Mouse (Mus musculus): ENCODE data around the gene Nfkb1. TPM values are rescaled to one million over a fixed set of nuclear protein-coding genes. Genes with fewer than 3 reads are reported as not detected.

Nfkb1 gene
- polyA plus RNA-seq, 1 experiment from 2014 or later: 12.0 TPM

DNA sequence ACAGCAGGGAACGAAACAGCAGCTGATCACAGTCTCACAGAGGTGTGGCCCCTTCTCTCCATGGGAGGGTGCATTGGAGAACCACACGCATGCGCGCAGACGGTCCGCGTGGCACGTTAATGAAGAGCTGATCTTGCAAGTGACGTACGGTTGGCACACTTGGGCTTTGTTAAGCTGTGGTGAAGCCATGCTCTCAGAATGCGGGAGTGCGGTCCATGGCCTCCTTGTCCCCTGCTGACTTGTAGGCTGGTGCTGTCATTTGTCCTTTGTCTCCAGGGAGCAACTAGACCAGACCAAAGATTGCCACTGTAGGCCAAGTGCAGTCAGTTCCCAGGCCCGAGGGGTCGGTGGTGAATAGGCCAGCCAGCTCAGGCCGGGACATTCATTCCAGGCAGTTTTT lies 34.7 kb upstream of the Nfkb1 start:
- Histone ChIP-seq H3K9me3 (replicated peaks) (no peaks in the 10 kb centered on the region), H3K27ac (replicated peaks) (no peak overlapping the region), H3K4me3 (replicated peaks) (no peak overlapping the region), H3K36me3 (replicated peaks) (no peaks in the 10 kb centered on the region), H3K9ac (no peak overlapping the region), H3K4me1 (replicated peaks) (peaks cover 14% of the 10 kb centered on the region), H3K4me2 (no peak overlapping the region), H3K27me3 (no peaks in the 10 kb centered on the region)
- no peak for ATAC-seq (ENCODE audit: insufficient read depth)
- WGBS (ENCODE audit: insufficient replicate concordance): 80% methylated on average over 15 of the region's 15 CpGs

DNA sequence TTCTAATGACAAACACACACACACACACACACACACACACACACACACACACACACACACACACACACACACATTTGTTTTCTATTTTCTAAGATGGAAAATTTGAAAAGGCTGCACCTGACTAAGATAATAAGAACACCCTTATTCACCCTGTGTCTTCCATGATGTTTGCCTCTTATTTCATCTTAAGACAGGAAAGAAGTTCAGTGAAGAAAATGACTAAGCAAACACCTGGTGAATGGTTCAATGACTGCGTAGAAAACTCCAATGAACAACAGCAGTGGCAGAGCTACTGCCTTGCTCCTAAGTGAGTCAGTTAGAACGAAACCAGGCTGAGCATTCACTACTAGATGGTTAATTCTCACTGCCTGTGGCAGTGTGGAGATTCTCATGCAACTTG lies 30.8 kb upstream of the Nfkb1 start:
- H3K27me3 ChIP-seq: no peaks in the 10 kb centered on the region

DNA sequence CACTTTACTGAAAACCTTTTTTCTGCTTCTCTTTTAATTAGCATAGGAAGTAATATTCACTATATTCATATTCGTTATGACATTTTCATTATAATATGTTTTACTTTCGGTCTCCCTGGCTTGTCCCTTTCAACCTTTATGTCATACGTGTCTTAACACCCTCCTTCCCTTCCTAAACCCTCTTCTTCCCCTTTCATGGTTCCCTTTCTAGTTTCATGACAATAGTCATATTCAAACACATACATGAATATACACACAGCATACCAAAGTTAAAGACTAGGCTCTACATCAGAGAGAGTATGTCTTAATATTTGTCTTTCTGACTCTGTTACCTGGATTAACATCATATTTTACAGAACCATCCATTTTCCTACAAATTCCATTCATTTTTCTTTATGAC lies 28.6 kb upstream of the Nfkb1 start:
- Histone ChIP-seq H3K9me3 (replicated peaks) (no peaks in the 10 kb centered on the region), H3K27ac (replicated peaks) (0 out of 2 replicates have a peak overlapping the region, but pooled peaks have one; percentile 75), H3K4me1 (replicated peaks) (peaks cover 33% of the 10 kb centered on the region), H3K36me3 (replicated peaks) (no peaks in the 10 kb centered on the region), H3K4me3 (replicated peaks) (no peak overlapping the region), H3K27me3 (no peaks in the 10 kb centered on the region), H3K4me2 (no peak overlapping the region), H3K9ac (no peak overlapping the region)
- ATAC-seq (ENCODE audit: insufficient read depth): no peak
- WGBS (ENCODE audit: insufficient replicate concordance): 76% methylated on average over 3 of the region's 3 CpGs

More for the DNA sequence above, 30.8 kb upstream of the Nfkb1 start:
- Histone ChIP-seq H3K4me3 (replicated peaks) (no peak overlapping the region), H3K36me3 (replicated peaks) (no peaks in the 10 kb centered on the region), H3K9ac (no peak overlapping the region), H3K9me3 (replicated peaks) (no peaks in the 10 kb centered on the region), H3K27ac (replicated peaks) (no peak overlapping the region), H3K4me1 (replicated peaks) (peaks cover 37% of the 10 kb centered on the region), H3K4me2 (no peak overlapping the region)
- WGBS (ENCODE audit: insufficient replicate concordance): 77% methylated on average over 2 of the region's 2 CpGs
- ATAC-seq (ENCODE audit: insufficient read depth): no peak

DNA sequence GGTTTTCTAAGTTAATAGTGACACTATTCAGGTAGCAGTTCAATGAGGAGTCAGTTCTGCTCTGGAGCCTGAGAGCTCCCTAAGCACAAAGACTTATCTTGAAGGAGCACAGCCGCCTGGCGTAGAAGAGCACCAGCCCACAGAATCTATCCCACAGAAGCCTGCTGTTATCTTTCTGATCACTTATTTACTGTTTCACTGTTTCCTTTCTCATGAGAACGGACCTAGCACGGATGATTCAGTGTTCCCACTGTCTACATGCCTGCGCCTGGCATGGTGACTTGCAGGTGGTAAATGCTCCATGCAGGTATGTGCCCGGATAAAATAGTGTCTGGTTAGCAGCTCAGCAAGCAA lies 27.8 kb upstream of the Nfkb1 start:
- 14% methylated on average over 6 of the region's 6 CpGs for WGBS (ENCODE audit: insufficient replicate concordance)
- Histone ChIP-seq H3K9me3 (replicated peaks) (no peaks in the 10 kb centered on the region), H3K9ac (peak overlapping the region; percentile 19; the same call in 1 of the 2 replicates), H3K4me1 (replicated peaks) (peaks cover 33% of the 10 kb centered on the region), H3K4me2 (peak overlapping the region; percentile 53), H3K27ac (replicated peaks) (peak overlapping the region; percentile 75), H3K4me3 (replicated peaks) (peak overlapping the region; percentile 21; the same call in 1 of the 2 replicates), H3K27me3 (no peaks in the 10 kb centered on the region), H3K36me3 (replicated peaks) (no peaks in the 10 kb centered on the region)
- peak; percentile 92 for ATAC-seq (ENCODE audit: insufficient read depth)

DNA sequence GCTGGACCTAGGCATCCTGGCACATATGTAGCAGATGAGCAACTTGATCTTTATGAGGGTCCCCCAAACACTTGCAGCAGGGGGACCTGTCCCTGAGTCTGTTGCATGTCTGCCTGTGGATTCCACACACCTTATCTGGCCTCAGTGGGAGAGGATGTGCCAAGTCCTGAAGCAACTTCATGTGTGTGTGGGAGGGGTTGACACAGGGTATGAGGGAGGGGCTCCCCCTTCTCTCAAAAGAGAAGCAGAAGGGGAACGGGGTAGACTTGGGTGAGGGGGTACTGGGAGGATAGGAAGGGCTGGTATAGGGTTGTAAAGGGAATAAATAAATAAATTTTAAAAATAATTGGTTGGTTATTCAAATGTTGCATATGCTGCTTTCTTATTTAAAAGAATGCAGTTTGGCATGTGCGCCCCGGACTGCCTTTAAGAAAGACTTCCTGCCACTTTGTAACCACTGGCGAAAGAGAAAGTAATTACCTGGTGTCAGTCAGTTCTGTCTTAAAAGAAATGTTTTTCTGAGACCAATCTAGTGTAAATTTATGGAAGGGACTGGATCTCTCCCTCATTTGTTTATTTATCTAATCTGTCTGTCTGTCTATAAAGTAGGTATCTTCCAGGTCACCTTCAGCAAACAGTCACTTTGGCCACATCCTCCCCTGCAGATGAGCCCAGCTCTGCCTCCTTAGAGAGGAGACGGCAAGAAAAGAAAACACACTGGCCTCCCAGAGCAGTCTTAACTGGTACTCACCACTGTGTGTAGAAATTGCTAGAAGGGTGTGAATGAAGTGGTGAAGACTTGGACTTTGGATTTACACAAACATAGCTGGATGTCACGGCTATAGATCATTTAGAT lies 27.2 kb upstream of the Nfkb1 start:
- Histone ChIP-seq H3K4me1 (replicated peaks) (peaks cover 33% of the 10 kb centered on the region), H3K4me2 (peak overlapping the region; percentile 53), H3K9me3 (replicated peaks) (no peaks in the 10 kb centered on the region), H3K9ac (peak overlapping the region; percentile 19; the same call in 1 of the 2 replicates), H3K36me3 (replicated peaks) (no peaks in the 10 kb centered on the region), H3K27me3 (no peaks in the 10 kb centered on the region), H3K27ac (replicated peaks) (peak overlapping the region; percentile 75), H3K4me3 (replicated peaks) (peak overlapping the region; percentile 21; the same call in 1 of the 2 replicates)
- peak; percentile 74 for ATAC-seq (ENCODE audit: insufficient read depth)
- WGBS (ENCODE audit: insufficient replicate concordance): 17% methylated on average over 6 of the region's 6 CpGs

DNA sequence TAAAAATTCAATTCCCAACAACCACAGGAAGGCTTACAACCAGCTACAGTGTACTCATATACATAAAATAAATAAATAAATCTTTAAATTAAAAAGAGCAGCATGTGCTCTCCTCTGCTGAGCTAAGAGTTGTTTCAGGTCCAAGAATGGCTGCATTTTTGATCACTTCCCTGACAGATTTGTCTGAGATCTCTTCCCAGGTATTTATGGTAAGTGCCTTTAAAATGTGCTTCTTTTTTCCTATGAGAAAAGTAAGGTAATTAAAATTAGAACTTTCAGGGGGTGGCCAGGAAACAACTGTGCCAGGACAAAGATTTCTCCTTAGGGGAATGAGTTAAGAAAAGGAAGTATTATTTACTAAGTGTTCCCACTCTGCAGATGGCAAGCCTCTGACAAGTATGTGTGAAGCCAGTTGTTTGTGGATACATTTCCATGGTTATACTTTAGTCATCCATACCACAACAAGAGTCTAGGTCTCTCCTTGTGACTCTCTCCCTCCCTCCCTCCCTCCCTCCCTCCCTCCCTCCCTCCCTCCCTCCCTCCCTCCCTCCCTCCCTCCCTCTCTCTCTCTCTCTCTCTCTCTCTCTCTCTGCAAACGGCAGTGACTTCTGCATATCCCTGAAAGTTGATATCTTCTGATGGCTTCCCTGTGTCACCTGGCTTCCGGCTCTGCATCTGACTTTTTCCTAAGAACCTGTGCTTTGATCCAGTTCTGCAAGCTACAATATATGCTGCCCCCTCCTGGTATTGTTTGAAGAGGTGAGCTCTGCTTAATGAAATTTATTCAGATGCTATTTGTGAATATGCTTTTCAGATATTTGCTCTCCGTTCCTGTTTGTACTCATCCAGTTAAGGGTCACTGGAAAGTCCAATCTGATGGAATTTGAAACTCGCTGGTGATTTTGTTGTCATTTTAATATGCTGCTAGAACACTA lies 21.9 kb upstream of the Nfkb1 start:
- H3K36me3 ChIP-seq (replicated peaks): no peaks in the 10 kb centered on the region
- H3K4me2 ChIP-seq: no peak overlapping the region
- WGBS (ENCODE audit: insufficient replicate concordance): 25% methylated on average over 4 of the region's 4 CpGs
- H3K4me3 ChIP-seq (replicated peaks): no peak overlapping the region
- H3K27ac ChIP-seq (replicated peaks): no peak overlapping the region
- no peak overlapping the region for H3K9ac ChIP-seq
- no peaks in the 10 kb centered on the region for H3K27me3 ChIP-seq
- no peak for ATAC-seq (ENCODE audit: insufficient read depth)
- H3K9me3 ChIP-seq (replicated peaks): no peaks in the 10 kb centered on the region
- peaks cover 7% of the 10 kb centered on the region for H3K4me1 ChIP-seq (replicated peaks)

DNA sequence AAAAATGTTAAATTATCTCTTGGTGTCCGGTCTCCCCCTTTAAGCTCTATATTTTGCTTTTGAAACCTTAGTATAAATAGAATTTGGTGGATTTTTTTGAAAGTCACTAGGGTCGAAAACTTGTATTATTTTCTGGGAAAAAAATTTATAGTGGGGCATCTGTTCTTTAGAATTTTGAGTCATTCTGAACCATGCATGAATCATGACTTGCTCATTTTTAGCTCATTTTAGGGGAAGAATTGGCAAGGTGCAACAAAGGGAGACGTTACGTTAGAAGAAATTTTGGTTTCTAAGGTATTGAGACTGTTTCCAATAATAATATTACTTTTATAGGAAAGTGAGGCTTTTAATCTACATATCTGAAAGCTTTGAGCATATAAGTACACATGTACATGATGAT lies 20.3 kb upstream of the Nfkb1 start:
- no peak overlapping the region for H3K9ac ChIP-seq
- H3K27me3 ChIP-seq: no peaks in the 10 kb centered on the region
- no peak overlapping the region for H3K4me3 ChIP-seq (replicated peaks)
- H3K36me3 ChIP-seq (replicated peaks): no peaks in the 10 kb centered on the region
- no peaks in the 10 kb centered on the region for H3K9me3 ChIP-seq (replicated peaks)
- H3K4me1 ChIP-seq (replicated peaks): no peaks in the 10 kb centered on the region
- no peak for ATAC-seq (ENCODE audit: insufficient read depth)
- H3K4me2 ChIP-seq: no peak overlapping the region
- no peak overlapping the region for H3K27ac ChIP-seq (replicated peaks)
- WGBS (ENCODE audit: insufficient replicate concordance): 68% methylated on average over 4 of the region's 4 CpGs

DNA sequence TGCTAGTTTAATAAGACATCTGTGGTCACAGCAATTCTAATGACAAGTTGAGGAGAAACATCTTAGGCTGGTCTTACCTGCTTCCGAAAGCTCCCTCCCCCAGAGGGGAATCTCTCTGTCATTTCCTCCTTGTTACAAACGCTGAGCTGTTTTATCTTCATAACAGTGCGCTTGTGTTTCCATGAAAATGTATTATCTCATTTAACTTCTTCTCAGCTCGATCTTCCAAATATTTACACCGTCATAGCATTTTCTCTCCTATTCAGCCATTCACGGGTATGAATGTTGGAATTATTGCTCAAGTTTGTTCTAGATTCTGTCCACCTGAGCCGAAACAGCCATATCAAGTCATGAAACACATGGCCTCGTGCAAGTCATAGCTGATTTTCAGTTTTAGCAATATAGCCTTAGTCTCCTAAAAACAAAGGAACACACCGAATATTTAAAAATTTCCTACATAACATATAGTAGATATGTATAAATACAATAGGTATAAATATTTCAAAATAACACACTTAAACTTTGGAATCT lies 19.8 kb upstream of the Nfkb1 start:
- Histone ChIP-seq H3K4me3 (replicated peaks) (no peak overlapping the region), H3K4me1 (replicated peaks) (no peaks in the 10 kb centered on the region), H3K36me3 (replicated peaks) (no peaks in the 10 kb centered on the region), H3K4me2 (no peak overlapping the region), H3K27ac (replicated peaks) (no peak overlapping the region), H3K9me3 (replicated peaks) (no peaks in the 10 kb centered on the region), H3K9ac (no peak overlapping the region), H3K27me3 (no peaks in the 10 kb centered on the region)
- 59% methylated on average over 9 of the region's 9 CpGs for WGBS (ENCODE audit: insufficient replicate concordance)
- ATAC-seq (ENCODE audit: insufficient read depth): no peak

DNA sequence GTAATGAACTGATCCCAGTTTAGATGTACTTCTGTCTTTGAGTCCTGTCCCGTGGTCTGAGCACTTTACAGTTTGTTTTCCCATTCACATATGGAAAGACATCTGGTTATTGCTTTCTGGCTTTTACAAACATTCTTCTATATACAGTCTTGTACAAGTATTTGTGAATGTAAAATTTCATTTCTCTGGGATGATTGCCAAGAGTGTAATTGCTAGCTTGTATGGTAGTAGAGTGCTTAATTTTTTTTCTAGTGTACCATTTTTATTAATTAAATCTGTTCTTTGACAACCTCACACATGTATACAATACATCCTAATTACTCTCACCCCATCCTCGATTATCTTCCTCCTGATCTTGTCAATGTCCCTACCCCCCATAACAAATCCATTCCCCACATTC lies 12.0 kb upstream of the Nfkb1 start:
- Histone ChIP-seq H3K4me3 (replicated peaks) (no peak overlapping the region), H3K9me3 (replicated peaks) (no peaks in the 10 kb centered on the region), H3K4me1 (replicated peaks) (0 out of 2 replicates have a peak, but pooled peaks cover 11% of the 10 kb centered on the region), H3K9ac (no peak overlapping the region), H3K27ac (replicated peaks) (no peak overlapping the region), H3K27me3 (no peaks in the 10 kb centered on the region), H3K4me2 (no peak overlapping the region), H3K36me3 (replicated peaks) (no peaks in the 10 kb centered on the region)
- 42% methylated on average over 2 of the region's 2 CpGs for WGBS (ENCODE audit: insufficient replicate concordance)
- no peak for ATAC-seq (ENCODE audit: insufficient read depth)

DNA sequence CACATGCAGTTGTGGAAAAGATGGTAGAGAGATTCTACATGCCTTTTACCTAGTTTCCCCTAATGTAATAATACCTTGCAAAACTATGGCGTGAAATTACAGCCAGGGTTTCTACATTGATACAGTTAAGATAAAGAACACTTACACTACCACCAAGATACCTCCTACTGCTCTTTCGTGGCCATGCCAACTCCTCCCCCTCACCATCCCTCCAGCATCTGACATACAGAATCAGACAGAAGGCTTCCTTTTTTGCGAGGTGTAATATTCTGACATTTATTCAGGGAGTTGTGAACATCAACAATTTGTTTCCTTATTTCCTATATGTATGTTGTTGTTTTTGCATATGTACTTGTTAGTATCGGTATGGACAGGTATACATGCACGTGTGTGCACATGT lies 11.3 kb upstream of the Nfkb1 start:
- H3K9me3 ChIP-seq (replicated peaks): no peaks in the 10 kb centered on the region
- WGBS (ENCODE audit: insufficient replicate concordance): 53% methylated on average over 5 of the region's 5 CpGs
- no peak for ATAC-seq (ENCODE audit: insufficient read depth)

More for the DNA sequence above, 11.3 kb upstream of the Nfkb1 start:
- Histone ChIP-seq H3K27me3 (no peaks in the 10 kb centered on the region), H3K4me1 (replicated peaks) (peaks cover 14% of the 10 kb centered on the region; the same call in 1 of the 2 replicates), H3K36me3 (replicated peaks) (no peaks in the 10 kb centered on the region), H3K27ac (replicated peaks) (no peak overlapping the region), H3K4me2 (no peak overlapping the region), H3K9ac (no peak overlapping the region), H3K4me3 (replicated peaks) (no peak overlapping the region)
